Mouse (Mus musculus) testis, postnatal 10 days (tissue): ENCODE data around the gene Efhd1.

Source experiments
- DNase-seq: peaks from one replicate; pipeline ENCODE4 v3.0.0; 2021; ENCODE audit warnings: low spot score

Gene Efhd1

DNA sequence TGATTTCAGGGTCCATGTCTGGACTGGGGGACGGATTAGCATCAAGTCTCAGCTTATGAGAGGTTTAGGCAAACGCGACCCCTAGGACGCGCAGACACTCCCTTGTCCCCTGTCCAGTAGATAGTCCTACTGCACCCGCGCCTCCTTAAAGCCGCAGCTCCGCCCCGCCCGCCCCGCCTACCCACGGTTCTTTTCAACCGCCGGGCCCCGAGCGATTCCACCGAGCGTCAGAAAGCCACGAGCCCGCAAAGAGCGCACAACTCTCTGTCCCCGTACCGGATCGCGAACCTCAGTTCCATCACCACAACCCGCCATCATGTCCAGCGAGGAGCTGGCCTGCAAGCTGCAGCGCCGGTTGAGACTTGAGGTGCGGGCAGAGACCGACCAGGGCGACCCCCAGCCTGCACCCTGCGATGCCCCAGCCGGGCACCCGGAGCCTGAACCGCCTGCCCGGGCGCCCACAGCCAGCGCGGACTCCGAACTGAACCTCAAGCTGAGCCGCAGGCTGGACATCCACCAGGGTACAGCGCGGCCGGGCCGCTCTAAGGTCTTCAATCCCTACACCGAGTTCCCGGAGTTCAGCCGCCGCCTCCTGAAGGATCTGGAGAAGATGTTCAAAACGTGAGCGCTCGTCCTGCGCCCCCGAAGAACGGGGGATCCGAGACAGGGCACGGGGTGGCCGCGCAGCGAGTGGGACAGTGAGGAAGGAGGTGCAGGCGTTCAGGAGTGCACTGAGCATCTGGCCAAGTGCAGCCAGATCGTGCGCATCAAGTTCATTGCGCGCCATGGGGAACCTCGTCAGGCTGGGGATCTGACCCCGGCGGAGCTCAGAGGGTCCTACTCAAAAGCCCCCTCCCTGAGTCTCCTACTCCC lies at the start of gene Efhd1:
Gene Efhd1, plus strand, starts transcription at position 230 of the 873 bp plus-strand sequence.
- DNase-seq, result peak; percentile 81

DNA sequence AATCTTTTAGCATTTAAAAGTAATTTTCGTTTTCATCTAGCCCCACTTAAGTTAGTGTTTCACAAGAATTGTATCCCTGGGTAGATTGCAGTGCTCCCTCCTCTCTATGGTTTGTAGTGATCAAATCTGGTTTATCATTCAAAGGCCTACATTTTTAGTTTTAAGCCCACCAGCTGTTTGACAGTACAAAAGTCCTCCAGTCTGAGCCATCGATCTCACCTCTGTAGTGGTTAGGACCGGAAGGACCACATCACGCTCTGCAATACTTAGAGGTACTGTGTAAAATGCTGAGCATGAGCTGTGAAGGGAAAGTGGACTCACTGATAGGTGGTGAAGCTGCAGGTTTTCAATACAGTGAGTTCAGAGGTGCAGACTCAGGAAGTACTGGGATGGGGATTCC lies 49.4 kb upstream of the Efhd1 start:
- no peak for DNase-seq

DNA sequence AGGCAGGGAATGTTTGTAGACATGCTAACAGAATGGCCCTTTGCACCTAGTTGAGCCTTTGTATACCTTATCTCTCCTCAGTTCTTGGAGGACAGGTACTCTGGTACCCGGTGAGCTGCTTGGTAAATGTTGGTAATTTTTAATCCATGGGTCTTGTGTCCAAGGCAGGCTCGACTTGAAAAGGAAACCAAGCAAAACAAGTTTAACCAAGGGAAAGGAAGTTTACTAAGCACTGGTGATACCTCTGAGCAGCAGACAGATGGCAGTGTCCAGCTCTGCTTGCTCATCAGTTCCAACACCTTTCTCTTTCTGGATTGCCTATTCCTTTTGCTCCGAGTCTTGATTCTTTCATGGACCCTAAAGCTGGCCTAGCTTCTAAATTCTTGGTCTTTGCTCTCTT lies 46.2 kb upstream of the Efhd1 start:
- no peak for DNase-seq

DNA sequence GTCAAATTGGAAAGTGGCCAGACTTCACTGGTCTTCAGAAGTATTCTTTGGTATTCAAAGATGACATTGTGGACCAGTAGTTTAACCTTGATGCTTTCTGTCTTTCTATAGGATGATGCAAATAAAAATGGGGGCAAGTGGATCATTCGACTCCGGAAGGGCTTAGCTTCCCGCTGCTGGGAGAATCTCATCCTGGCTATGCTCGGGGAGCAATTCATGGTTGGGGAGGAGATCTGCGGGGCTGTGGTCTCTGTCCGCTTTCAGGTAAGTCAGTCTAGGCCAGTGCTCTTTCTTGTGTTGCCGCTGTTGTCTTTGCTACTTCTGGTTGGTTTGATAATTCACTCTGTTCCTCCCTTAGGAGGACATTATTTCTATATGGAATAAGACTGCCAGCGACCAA lies 38.4 kb upstream of the Efhd1 start:
- DNase-seq, result no peak

DNA sequence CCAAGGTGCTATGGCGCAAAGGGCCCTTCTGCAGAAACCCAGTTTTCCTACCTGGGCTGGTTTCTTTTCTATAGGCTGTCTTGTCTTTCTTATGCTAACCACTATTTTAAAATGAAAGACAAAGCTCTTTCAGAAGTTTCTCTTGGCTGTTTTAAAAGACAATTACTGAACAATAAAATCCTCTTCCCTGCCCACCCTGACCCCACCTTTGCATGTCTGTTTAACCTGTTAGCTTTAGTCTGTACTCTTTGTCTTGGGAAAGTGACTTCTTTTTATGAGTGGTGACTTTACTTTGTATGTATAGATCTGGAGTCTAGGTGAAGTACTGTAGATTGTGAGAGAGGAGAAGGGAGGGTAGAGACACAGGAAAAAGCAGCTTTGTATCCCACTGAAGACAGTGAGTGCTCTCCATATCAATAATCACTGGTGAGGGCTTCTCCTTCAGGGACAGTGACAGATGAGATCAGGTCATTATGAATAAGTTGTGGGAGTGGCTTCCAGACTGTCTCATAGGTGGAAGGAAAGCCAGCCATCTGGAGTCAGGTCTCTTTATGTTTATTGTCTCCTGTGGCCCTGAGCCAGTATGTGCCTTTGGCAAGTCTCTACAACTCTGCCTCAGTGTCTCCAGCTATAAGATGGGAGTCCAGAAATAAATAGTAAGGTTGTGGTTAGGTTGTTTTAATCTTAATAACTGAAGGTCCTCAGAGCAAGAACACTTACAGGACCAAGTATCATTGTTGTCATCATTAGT lies 37.6 kb upstream of the Efhd1 start:
- no peak for DNase-seq

DNA sequence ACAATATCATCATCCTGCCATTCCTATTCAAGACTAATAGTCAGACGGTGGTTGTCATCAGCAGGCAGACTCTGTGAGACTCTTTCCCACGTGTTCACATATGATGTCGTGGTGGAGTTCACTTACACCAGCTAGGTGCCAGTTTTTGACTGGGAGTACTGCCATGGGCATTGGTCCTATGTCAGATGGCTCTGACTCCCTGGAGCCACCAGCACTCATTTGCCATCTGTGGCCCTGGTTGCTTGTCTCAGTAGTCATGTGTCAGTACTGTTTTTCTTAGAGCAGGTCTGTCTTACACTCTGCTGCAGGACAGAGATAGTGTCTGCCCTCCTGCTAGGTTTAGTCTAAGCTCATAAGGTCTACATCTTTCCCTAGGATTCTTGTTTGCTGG lies 37.0 kb upstream of the Efhd1 start:
- no peak for DNase-seq

DNA sequence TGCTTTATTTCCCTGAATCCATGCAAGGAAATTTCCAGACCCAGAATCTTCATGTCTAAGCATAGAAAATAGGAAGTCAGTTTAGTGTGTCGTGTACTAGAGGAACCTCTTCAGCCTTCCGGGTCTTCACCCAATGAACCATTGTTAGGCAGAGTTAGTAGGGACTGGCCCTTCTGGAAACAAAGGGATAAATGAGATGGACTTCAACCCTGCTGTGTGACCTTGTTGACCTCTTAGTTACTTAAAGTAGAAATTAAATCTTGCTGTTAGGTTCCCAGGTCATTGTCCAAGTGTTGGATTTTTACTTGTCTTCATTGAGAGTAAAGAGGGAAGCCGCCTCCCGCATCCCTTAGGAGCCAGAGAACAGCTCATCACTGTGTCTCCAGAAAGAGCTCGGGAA lies 33.6 kb upstream of the Efhd1 start:
- DNase-seq, result no peak

DNA sequence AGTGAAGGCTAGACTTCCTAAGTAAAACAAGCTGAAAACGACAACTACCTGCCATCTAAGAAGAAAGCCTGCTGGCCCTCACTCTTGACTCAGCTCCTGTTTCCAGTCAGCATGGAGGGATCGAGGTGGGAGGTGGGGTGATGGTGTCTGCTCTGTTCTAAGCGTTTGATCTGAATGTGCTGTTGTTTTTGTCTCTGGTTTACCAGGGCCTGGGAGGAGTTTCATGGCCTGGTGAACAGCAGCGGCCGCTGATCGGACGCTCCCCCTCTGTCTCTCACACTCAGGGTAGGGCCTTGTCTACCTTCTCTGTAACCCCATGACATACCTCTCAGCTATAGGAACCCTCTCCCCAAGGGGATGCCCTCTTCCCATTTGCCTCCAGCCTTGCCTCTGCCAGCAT lies 32.0 kb upstream of the Efhd1 start:
- no peak for DNase-seq

DNA sequence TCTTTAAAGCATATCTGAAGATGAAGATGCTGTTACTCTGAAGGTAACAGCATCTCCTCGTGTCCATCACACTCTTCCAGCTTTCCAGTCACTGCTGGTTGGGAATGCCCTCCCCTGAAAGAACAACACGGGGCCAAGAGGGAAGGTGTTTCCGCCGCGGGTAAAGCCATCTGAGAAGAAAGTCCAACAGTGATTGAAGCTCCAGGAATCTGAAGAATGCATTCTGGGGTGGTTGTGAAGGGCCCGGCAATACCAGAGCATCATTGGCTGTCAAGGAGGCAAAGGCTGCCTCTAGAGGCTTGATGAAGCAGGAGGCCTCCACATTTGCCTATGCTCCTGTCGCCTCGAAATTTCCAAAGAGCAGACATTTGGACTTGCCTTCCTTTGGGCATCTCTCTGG lies 25.1 kb upstream of the Efhd1 start:
- no peak for DNase-seq

DNA sequence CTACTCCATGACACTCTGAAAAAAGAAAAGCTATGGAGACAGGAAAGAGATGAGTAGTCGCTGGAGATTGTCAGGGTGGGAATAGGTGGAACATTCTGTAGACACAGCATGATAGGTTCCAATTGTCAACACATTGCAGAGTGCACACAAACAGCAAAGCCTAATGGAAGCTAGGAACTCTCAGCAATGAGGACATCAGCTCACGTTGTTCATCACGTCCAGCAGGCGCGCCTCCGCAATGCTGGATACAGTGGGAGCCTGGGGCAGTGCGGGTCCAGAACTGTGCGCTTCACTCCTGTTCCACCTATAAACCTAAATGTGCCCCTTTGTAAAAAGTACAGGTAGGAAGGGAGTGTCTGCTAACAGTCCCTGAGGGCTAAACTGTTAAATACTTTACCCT lies 21.1 kb upstream of the Efhd1 start:
- no peak for DNase-seq

DNA sequence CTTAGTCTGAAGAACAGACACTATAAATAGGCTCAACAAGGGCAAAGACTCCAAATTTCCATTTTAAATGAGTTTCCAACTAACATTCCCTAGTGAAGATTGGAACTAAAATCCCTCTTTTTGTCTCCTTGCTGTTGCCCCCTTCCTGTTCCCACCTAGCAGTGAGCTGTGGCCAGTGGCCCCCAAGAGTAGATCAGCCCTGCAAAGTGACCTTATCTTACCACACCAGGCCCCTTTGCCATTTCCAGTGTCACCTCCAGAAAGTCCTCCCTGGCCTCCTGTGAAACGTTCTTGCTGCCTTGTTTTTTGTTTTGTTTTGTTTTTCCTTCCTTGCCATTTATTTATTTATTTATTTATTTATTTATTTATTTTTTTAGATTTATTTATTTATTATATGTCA lies 18.7 kb upstream of the Efhd1 start:
- no peak for DNase-seq

DNA sequence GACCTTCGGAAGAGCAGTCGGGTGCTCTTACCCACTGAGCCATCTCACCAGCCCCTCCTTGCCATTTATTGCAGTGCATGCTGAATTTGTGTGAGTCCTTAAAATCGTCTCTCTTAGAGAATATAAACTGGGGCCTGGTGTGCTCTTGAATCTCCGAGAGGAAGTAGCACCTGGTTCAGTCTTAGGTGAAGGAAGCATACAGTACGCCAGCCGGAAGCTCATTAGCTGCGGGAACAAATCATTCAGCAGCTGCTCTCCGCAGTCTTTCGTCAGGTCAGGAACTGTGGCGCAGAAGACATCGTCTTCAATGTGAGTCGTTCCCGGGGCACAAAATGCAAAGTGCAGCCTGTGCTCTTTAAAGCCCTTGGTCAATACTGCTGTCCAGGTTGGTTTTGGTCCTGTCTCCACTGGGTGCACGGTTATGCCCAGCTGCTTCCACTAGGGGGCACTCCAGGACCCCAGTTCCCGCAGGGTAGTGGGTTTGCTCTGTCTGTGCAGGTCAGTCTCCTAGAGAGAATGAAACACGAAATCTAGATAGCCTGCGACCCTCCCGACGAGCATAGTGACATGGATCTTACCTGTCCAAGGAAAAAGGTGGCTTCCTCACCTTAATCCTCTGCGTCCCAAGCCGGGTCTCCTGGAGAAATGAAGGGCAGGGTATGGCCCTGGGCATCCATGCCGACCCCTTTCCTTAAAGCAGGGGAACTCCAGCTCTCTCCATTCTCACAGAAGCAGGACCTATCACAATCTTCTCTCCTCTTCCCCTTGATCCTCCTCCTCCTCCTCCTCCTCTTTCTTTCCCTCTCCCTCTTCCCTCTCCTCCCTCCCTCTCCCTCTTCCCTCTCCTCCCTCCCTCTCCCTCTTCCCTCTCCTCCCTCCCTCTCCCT lies 18.0 kb upstream of the Efhd1 start:
- peak; percentile 92 for DNase-seq

DNA sequence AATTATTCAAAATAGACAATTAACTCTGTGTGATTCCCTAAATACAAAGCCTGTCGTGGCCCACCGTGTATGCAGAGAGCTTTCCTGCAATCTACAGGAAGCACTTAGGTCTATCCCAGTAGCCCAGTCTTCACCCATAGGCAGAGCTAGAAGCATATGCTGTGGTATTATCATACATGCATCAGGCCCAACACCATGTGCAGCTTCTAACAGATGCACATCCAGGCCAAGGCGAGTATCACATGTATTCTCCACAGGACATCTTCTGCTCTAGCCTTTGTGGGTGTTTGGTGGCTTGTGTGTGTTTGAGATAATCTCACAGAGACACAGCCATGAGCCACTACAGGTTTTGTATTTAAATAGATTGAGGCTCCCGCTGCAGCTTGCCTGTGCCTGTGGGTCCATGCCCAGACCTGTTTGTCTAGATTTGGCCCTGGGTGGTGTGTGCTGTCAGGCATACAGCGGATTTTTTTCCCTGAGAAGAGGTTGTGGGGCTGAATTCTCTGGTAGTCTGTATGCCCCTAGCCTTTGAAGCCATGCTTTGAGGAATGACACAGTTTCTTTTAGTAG lies 12.0 kb upstream of the Efhd1 start:
- no peak for DNase-seq

DNA sequence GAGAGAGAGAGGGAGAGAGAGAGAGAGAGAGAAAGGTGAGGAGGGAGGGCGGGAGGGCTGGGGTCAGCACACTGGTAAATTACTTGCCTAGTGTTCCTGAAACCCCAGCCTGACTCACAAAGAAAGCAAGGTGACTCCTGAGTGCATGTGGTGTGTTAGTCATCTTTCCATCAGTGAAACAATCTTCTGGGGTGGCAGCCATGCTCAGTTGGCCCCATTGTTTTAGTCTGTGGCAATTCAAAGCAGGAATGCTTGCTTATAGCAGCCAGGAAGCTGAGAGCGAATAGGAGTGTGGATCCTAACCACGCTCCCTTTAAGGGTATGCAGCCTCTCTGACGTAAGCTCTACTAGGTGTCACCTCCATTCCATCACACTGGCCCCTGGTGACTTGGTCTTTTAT lies 9.0 kb upstream of the Efhd1 start:
- no peak for DNase-seq

DNA sequence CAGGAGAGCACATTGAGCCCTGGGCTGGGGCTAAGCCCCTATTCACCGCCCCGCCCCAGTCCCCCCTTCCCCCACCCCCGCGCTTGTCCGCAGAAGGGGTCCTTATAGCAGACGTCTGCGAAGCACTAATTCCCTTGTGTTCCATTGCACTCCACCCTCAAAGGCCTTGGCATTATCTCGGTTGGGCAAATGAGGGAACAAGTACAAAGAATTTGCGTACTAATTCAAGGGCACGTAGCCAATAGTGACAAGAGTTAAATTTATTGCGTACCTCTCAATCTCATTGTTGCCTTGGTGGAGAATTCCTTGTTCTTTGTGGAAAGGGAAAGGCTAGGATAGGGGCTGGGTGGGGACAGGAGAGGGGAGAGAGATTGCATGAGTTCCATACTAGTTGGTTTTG lies 6.5 kb upstream of the Efhd1 start:
- no peak for DNase-seq

DNA sequence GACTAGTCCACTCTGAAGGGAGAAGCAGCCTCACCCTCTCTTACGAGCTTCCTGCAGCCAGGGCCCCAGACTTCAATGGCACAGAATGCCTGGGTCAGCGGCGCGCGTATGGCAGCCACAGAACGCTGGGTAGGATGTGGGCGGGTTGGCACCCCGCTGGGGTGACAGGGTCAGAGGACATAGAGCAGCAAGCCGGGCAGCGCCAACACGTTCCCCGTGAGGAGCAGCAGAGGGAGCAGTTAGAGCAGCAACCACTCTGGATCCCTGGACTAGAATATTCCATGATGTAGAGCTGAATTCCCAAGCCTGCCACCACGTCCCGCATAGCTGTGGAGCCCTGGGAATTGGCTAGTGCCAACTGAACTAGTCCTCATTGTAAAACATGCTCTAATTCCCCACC lies 5.7 kb upstream of the Efhd1 start:
- peak; percentile 63 for DNase-seq

DNA sequence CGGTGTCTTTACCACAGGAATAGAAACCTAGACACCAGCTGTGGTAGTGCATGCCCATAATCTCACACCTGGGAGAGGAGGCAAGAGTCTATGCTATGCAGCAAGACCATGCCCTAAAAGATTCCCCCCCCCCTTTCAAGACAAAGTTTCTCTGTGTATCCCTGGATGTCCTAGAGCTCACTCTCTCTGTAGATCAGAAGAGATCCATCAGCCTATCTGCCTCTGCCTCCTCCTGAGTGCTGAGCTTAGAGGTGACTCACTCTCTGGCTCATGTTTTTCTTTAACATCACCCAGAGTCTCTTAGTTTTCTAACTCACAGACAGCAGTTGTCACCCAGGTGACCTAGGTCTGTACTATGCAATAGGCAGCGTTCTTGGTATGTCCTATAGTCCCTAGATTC lies 4.8 kb upstream of the Efhd1 start:
- no peak for DNase-seq

DNA sequence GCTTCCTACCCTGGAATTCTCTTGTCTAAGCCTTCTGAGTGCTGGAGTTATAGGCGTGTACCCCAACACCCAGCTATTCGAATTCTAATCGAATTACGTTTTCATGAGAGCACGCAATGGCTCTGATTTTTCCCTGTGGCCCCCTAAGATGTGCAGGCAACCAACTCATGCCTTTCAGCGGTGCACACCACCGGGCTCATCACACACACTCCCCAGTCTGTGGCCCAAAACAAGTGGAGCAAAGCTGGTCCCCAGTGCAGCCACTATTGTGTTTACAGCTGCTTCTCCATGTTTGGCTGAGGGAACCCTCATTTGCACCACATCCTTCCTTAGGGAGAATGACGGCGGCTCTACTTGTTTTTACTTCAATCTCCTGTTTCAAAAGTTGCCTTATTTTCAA lies 906 bp upstream of the Efhd1 start:
- DNase-seq, result no peak

DNA sequence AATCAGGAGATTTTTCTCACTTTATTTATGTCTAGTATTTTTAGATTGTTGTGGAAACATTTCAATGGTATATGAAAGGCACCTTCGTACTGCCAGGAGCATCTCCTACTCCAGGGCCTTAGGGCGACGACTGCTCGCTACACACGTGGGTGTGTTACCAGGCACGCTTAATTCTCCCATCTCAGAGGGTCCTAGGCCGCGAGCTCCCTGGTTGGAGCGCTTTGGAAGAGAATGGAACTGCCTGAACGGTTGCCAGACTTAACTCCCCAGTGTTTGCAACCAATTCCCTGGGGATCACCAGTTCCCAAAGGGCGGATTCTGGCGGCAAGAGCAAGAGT lies 398 bp upstream of the Efhd1 start:
- DNase-seq, result no peak

DNA sequence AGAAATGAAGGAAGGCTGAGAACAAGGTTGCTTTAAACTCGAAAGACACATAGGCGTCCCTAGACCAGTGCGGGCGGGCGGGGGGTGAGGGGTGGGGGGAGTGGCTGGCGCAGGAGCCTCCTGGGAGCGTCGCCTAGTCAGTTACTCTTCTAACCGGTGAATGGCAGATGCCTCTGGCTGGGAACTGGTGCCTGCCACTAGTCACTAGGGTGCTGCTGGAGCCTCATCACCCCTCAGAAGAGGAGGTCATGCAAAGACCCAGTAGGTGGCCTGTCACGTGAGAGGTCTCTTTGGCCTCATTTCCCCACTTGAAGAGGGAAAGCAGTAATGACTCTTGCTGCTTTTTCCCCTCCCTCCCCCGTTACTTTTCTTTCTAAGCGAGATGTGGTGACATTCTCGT lies 1.0 kb downstream of the Efhd1 start:
- no peak for DNase-seq

DNA sequence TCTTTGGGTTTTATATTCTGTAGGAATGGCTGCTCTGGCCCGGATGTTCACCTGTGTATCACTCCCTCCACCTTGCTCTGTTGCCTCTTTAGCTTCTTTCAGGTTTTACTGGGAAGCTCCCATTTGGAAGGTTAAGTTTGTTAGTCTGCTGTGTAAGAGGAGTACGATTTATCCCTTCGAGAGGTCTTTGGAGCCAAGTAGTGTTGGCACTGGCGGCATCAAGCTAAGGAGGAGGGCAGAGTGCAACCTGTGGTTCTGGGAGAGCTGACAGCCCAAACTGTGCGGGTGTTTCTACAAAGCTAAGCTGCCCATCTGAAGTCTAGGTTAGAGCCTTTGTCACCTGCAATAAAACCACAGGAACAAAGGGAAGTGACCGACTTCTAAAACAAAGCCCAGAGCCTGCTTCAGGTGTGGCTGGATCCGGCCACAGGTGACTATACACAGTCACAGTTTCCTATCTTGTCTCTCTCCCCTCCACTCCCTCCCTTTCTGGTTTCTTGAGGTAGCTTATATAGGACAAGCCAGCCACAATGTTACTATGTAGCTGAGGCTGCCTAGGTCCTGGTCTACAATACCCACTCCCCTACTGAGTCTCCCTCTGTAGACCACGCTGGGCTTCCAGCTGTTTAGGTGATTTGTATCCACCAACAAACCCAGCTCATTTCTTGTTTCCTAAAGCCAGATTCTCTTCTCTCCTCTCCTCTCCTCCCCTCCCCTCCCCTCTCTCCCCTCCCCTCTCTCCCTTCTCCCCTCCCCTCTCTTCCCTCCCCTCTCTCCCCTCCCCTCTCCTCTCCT lies 2.3 kb downstream of the Efhd1 start:
- DNase-seq, result no peak

DNA sequence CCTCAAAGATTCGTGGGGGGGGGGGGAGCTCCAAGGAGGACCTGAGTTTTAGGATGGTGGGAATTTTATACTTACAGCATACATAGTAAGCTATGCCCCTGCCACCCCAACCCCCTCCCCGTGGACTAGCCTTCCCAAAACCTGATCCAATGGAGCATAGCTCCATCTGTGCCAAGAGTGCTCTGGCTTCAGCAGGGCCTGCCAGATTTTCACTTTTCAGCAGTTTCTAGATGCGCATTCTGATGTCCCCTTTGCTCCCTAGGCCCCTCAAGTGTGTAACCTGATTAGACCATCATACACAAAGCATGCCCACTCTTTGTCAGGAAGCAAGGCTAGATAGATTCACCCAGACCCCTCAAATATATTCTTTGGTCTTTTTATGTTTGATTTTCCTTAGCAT lies 6.0 kb downstream of the Efhd1 start:
- DNase-seq, result no peak
